Mouse (Mus musculus): Measurements from ENCODE around the gene Ccdc9.
"Not testable (repeated sequence)": the region's sequence is repeated elsewhere in the genome, so short reads cannot be mapped to it uniquely, and the experiment has no call there.

The Ccdc9 gene

DNA sequence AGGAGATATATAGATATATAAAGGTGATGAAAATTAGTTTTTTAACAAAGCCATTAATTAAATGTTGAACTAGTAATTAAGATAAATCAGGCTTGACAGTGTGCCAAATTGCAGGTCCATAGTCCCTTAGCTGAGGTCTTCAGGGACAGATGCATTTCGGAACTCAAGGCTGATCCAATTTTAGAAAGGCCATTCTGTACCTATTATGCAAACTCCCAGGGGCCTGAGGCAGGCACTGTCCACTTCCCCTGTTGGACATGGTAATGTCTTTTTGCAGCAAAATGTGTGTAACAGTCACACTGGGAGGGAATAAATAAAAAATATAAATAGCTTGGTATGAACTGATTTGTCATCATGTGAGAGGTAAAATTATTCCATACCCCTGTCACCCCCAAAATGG is 15.5 kb downstream of the Ccdc9 start:
- no peak for DNase-seq (ENCODE audit: low read depth, low spot score)

DNA sequence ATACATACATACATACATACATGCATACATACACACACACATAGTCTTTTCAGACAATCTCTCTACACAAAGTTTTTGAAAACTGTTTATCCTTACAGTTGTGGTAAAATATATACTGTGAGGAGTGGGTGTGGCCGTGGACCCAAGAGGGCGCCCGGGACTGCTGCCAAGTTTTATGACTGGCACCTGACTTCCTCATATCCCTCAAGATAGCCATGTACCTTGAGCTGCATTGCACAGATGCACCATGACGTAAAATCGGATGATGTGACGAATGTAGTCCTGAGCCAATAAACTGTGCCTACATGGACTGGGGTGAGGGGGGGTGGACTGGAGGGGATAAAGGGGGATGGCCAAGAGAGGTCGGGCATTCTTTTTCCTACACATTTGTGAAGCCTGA is 20.0 kb downstream of the Ccdc9 start:
- DNase-seq (ENCODE audit: low read depth, low spot score) = not testable (repeated sequence)

DNA sequence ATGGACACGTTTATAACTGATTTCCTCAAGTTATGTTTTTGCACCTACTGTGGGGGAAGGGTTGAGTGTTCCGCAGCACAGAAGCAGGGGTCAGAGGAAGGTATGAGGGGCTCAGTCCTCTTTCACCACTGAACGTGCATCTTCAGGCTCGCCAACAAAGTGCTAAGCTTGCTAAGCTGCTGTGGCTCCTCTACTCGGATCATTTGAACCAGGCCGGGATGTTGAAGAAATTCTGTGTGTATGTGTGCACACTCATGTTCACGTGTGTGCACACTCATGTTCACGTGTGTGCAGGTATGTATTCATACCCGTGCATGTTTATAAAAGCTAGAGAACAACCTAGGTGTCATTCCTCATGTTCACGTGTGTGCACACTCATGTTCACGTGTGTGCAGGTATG is 20.7 kb downstream of the Ccdc9 start:
- DNase-seq (ENCODE audit: low read depth, low spot score) = no peak

DNA sequence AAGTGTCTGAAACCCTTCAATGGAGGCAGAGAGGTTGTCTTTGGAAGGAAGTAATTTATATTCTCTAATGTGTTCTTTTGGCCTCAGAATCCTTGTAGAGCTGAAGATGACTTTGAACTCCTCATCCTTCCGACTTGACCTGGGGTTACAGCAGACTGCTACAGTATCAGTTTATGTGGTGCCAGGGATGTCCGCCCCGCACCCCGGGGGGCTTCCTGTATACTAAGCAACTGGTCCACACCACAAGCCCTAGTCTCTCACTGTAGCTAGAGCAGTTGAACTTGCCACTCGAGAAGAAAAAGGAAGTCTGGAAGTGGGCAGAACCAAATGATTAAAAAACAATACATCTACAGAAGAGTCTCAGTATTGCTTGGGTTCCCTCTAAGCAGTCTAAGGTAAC is 22.8 kb downstream of the Ccdc9 start:
- no peak for DNase-seq (ENCODE audit: low read depth, low spot score)

DNA sequence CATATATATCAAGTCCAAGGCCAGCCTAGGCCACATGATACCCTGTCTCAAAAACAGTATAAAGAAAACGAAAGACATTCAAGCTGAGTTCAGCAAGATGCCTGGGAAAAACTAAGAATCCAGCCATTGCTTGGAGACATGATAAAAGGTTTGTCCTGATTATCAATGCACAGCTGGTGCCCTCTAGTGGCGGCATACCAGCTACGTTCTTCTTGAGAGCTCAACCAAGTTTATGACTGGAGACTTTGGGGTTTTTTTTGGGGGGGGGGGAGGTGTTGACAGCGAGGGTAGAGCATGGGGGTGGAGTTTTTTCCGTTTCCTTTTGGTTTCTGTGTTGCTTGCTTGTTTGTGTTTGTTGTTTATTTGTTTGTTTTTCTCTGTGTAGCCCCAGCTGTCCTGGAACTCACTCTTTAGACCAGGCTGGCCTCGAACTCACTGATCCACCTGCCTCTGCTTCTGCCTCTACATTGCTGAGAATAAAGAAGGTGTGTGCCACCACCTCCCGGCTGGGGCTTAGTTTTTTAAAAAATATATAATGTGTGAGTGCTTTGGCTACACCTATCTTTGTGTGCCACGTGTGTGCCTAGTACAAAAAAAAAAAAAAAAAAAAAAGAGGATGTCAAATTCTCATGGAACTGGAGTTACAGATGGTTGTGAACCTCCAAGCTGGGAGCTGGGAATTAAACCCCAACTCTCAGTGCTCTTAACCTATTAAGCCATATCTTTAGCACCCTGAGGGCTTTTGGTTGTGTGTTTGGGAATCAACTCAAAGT is 23.4 kb downstream of the Ccdc9 start:
- peak; percentile 69 for DNase-seq (ENCODE audit: low read depth, low spot score)

DNA sequence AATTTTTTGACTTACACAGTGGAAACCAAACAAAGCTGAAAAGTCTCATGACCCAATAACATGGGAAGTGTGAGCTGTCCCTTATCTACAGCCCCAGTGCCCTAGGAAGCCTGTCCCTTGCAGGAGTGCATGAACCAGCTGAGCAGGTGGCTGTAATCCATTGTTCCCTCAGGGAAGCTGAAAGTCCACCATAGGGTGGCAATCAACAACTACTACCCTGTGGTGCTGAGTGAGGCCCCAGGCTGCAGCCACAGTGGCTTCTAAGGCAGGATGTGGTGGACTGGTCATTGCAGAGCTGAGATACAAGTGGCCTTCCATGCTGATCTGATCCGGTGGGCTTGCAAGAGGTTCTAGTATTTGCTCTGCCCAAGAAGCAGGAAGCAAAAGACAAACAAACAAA is 25.5 kb downstream of the Ccdc9 start:
- no peak for DNase-seq (ENCODE audit: low read depth, low spot score)

DNA sequence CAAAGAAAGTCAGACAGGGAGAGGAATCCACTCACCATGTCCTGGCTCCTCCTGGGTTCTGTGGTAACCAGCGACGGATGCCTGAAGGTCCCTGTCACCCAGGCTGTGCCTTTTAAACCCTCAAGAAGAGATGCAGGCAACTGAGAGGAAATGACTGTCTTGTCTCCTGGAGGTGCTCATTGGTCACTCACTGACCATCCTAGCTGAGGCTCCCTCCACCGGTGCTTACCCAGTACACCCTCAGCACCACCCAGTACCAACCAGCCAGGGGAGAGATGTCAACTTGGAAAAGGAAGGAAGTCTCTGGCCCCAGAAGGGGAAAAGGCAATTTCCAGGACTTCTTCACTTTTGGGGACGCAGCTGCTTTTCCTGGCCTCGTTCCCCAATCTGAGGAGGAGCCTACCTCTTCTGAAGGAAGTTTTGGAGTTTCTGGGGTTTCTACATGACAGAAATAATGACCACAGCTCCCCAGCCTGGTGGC is 27.4 kb downstream of the Ccdc9 start, which contains the start of gene C5ar1:
Gene C5ar1, minus strand, starts transcription at position 431 of the 481 bp plus-strand sequence.
- DNase-seq (ENCODE audit: low read depth, low spot score) = no peak

DNA sequence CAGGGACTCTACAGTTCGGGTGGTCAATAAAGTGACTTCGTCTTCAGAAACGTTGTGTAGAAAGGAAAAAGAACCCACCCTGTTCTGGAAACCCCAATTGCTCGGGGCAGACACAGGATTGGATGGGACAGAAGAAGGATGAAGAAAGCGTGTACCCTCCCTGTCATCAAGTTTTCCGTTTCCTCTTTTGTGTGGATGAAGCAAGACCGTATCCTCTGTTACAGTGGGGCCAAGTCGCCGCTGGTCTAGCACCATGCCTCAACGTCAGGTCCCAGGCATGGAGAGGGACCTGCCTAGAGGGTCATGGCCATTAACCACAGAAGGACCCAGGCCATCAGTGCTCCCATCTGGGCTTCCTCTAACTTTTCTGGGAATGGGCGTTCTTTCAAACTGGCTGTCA is 28.8 kb downstream of the Ccdc9 start:
- no peak for DNase-seq (ENCODE audit: low read depth, low spot score)

DNA sequence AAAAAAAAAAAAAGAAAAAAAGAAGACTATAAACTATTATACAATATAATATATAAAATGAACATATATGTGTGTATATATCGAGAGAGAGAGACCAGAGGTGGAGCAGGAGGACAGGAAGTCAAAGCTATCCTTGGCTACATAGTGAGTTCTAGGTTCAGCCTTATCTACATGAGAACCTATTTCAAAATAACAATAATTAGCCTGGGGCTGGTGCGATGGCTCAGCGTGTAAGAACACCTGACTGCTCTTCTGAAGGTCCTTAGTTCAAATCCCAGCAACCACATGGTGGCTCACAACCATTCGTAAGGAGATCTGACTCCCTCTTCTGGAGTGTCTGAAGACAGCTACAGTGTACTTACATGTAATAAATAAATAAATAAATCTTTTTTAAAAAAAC is 30.6 kb downstream of the Ccdc9 start:
- not testable (repeated sequence) for DNase-seq (ENCODE audit: low read depth, low spot score)

DNA sequence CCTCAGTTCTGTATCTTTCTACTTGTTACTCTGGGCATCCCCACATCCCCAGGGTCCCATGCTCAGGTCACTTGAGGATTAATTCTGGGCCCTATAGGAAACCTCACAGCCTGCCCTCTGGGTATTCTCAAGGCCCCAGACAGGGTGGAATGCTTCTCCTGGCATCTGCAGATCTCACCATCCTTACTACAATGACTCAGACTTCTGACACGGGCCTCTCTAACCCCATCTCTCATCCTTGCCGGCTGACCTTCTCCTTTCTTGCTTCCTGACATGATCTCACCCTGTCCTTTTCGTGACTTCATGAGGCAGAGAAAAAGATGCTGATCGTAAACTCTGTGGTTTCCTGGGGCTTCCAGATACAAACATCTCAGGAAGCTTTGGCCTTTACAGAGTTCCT is 32.4 kb downstream of the Ccdc9 start:
- no peak for DNase-seq (ENCODE audit: low read depth, low spot score)

DNA sequence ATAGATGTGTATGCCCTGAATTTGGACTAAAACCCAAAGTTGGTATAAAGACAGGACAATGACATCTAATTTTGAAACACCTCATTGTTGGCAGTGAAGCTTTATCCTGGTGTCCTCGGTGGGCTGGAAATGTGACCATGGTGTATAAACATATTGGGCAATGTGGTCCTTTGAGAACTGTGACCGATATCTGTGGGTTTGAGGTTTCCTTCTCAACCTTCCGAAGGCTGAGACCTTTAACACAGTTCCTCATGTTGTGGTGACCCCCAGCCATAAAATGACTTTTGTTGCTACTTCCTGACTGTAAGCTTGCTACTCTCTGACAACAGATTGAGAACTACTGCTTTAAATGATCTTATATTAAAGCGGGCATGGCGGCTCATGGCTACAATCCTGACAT is 35.9 kb downstream of the Ccdc9 start:
- no peak for DNase-seq (ENCODE audit: low read depth, low spot score)

DNA sequence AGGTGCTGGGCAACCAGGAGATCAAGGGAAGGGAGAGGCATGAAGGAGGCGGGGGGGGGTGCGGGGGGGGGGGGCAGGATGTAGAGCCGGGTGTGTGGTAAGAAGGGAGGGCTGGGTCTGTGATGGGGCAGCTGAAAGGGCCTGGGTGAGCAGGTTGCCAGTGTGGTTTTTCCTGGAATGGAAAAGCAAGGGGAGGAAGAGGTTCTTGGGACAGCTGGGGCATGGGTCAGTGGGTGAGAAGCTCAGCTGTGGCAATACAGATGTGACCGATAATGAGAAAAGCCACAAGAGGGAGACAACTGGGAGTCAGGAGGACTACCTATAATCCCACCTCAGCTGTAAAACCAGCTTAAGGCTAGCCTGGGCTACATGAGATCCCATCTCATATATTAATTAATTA is 40.6 kb downstream of the Ccdc9 start:
- DNase-seq (ENCODE audit: low read depth, low spot score) = no peak

DNA sequence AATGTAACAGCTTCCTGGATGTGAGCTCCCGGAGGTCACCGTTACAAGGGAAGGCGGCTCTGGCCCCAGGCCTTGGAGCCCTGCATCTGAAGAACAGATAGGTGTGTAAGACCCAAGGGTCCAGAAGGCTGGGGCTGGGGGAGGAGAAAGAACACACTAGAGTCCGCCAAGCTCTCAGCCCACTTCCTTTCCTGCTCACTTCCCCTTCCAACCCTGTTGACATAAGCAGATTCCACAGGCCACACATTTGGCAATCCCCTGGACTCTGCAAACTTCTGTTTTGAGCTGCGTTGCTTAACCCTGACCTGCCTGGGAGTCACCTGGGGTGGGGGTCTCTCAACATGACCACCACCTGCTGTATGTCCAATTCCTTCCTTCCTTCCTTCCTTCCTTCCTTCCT is 42.5 kb downstream of the Ccdc9 start, which contains the start of gene C5ar2:
Gene C5ar2, minus strand, starts transcription at position 88 of the 400 bp plus-strand sequence.
- DNase-seq (ENCODE audit: low read depth, low spot score) = no peak

DNA sequence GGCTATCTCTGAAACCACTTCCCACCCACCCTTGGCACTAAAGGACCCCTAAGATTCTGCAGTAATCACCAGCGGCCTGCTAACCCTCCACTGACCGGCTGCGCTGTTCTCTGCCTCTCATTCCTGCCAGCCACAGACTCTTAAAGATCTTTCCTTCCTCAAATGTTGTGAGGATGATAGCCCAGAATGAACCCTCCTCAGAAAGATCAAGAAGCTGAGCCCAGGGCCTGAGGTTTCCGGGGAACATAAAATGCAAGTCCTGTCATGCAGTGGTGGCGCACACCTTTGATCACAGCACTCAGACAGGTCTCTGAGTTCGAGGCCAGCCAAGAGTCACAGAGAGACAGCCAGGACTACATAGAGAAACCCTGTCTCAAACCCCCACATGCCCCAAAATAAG is 44.4 kb downstream of the Ccdc9 start:
- no peak for DNase-seq (ENCODE audit: low read depth, low spot score)

DNA sequence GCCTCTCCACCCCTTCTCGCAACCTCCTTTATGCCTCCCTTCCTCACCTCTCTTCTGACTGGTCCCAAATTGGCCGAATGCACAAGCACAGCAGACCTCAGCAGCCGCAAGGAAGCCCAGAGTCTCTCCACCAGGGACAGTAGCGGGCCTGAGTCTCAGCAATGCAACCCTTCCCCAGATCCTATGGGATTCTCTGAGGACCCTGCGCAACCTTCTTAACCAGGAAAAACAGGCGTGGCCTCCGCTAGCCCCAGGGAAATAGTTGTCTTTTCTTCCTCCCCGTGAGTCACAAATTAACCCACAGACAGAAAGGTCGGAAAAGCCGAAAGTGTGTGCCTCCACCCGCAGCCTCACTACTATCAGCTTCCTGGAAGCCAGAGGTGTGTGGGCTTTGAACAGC is 44.8 kb downstream of the Ccdc9 start:
- no peak for DNase-seq (ENCODE audit: low read depth, low spot score)

DNA sequence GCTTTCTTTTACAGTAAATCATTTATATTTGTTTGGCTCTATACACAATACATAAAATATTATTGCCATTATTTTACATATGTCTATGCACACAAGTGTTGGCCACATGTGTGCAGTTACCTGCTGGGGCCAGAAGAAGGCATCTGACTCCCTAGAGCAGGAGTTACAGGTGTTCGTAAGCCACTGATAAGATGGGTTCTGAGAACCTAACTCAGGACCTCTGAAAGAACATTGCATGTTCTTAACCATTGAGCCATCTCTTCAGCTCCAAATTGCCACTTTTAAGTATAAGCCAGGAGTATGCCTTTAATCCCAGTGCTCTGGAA is 45.7 kb downstream of the Ccdc9 start:
- DNase-seq (ENCODE audit: low read depth, low spot score) = no peak

DNA sequence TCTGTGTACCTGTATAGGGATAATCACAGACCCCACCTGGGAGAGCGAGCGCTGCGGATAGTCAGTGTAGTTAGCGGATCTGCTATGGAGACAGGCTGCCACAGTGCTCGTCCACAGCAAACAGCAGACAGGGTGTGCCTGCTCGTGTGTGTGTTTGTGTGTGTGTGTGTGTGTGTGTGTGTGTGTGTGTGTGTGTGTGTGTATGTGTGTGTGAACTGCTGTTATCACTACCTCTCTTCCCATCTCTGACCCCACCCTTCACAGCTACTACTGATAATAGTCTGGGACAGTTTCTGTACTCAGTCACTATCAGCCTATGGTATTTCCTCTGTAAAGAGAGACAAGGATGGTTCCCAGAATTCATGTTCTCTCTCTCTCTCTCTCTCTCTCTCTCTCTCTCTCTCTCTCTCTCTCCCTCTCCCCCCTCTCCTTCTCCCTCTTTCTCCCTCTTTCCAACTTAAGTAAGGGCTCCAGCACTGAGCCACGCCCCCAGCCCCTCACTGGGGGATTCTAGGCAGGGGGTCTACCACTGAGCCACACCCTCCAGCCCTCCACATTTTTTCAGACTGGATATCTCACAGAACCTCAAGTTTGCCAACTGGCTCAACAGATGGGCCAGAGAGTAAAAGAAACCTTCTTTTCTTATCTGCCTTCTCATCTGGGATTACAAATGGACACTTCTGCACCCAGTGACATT is 46.2 kb downstream of the Ccdc9 start:
- no peak for DNase-seq (ENCODE audit: low read depth, low spot score)

DNA sequence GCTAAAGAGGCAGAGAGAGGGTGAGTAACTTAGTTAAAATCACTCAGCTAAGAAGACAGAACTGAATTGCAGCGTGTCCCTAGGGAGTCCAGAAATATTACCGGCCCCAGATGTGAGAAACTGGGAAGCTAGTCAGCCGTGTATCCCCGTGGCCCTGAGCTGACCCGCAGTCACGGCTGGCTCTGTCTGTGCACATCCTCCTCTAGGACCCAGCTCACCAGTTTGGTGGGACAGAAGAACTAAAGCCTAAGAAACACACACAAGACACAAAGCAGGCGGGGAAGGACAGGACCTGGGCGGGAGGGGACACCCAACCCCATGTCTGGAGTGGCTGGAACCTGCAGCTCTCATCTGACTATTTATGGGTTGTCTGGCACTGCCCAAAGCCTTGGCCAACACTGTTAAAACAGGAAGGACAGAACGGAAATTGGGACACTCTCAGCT is 47.0 kb downstream of the Ccdc9 start:
- DNase-seq (ENCODE audit: low read depth, low spot score) = no peak

DNA sequence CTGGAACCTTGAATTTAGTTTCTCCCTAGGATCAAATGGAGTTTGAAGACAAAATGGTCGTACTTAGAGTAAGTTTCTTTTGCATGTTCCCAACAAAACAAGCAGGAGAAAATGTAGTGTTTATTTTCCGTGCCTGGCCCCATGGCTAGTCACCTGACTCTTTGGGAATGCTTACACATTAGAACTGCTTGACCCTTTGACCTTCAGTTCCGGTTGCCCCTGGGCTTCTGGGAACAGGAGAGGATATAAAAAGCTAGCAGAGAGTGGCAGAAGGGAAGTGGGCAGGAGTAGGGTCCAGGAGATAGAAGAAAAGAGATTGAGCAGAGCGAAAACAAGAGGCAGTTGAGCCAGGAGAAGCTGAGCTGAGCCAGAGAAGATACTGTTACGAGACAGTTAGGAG is 56.7 kb downstream of the Ccdc9 start:
- DNase-seq (ENCODE audit: low read depth, low spot score) = peak; percentile 68

All from forelimb bud, embryonic 11.5 days (tissue).